Mouse (Mus musculus): ENCODE data around the gene Hspe1.
"Not testable (repeated sequence)": the region's sequence is repeated elsewhere in the genome, so short reads cannot be mapped to it uniquely, and the experiment has no call there.

Hspe1 gene

GRCm38 (mm10) chr1:55087932-55088610, at the start of gene Hspe1, which contains the start of gene Hspd1:
Hspe1 (plus strand) TSS chr1:55088132.
Hspd1 (minus strand) TSS chr1:55088243.
- DNase-seq: peak; percentile 97

GRCm38 (mm10) chr1:55039944-55040343, 48.0 kb upstream of the Hspe1 start:
- DNase-seq: no peak

- no peak for DNase-seq
These were observed 46.2 kb upstream of the Hspe1 start for GRCm38 (mm10) chr1:55041691-55042090.

- no peak for DNase-seq
These were observed 45.7 kb upstream of the Hspe1 start for GRCm38 (mm10) chr1:55042246-55042645.

- DNase-seq: no peak
These were observed 44.8 kb upstream of the Hspe1 start for GRCm38 (mm10) chr1:55043164-55043563.

GRCm38 (mm10) chr1:55048841-55049587, 38.9 kb upstream of the Hspe1 start:
- no peak for DNase-seq

- no peak for DNase-seq
These were observed 36.3 kb upstream of the Hspe1 start for GRCm38 (mm10) chr1:55051671-55052070.

- DNase-seq: peak; percentile 95
These were observed 35.5 kb upstream of the Hspe1 start, which contains the start of gene Coq10b for GRCm38 (mm10) chr1:55052355-55052953. Coq10b (plus strand) TSS chr1:55052770.

GRCm38 (mm10) chr1:55053005-55053404, 34.9 kb upstream of the Hspe1 start:
- no peak for DNase-seq

- DNase-seq: no peak
These were observed 34.3 kb upstream of the Hspe1 start for GRCm38 (mm10) chr1:55053596-55053995.

GRCm38 (mm10) chr1:55055322-55056115, 32.4 kb upstream of the Hspe1 start:
- DNase-seq: no peak

- DNase-seq: not testable (repeated sequence)
These were observed 29.5 kb upstream of the Hspe1 start for GRCm38 (mm10) chr1:55058383-55058782.

- DNase-seq: no peak
These were observed 26.8 kb upstream of the Hspe1 start for GRCm38 (mm10) chr1:55061099-55061498.

- DNase-seq: no peak
These were observed 26.2 kb upstream of the Hspe1 start for GRCm38 (mm10) chr1:55061772-55062171.

GRCm38 (mm10) chr1:55072328-55072727, 15.6 kb upstream of the Hspe1 start:
- not testable (repeated sequence) for DNase-seq

GRCm38 (mm10) chr1:55074757-55075156, 13.2 kb upstream of the Hspe1 start:
- DNase-seq: no peak

- no peak for DNase-seq
These were observed 12.1 kb upstream of the Hspe1 start for GRCm38 (mm10) chr1:55075652-55076394.

GRCm38 (mm10) chr1:55076395-55076743, 11.6 kb upstream of the Hspe1 start:
- DNase-seq: no peak

- no peak for DNase-seq
These were observed 10.9 kb upstream of the Hspe1 start for GRCm38 (mm10) chr1:55076849-55077516.

GRCm38 (mm10) chr1:55079677-55080076, 8.3 kb upstream of the Hspe1 start:
- DNase-seq: no peak

GRCm38 (mm10) chr1:55082106-55082505, 5.8 kb upstream of the Hspe1 start:
- no peak for DNase-seq
